Mouse (Mus musculus) MEL (cell line): Measurements from ENCODE around the gene Tmem150c. TPM values are rescaled to one million over a fixed set of nuclear protein-coding genes. Genes with fewer than 3 reads are reported as not detected.

ENCODE experiments used
- DNase-seq: peaks from one replicate; pipeline ENCODE4 v3.0.0; 2011; ENCODE audit warnings: low read depth, low spot score
- H3K27ac ChIP-seq: 2 replicates; pipeline ENCODE4 v1.5.1; 2012; ENCODE audit warnings: low read depth, mild to moderate bottlenecking, control low read depth, low read length, moderate library complexity; ENCODE audit not compliant: control insufficient read depth
- H3K27me3 ChIP-seq, 2 experiments: fragments of 150-350 bp in 1 of 2; sonication (generic) in 1 of 2; 2 replicates each; pipeline ENCODE4 v1.6.1; 2012; ENCODE audit warnings: low read length in 2 of 2, mild to moderate bottlenecking in 2 of 2, improper control_type of control experiment in 1 of 2, moderate library complexity in 1 of 2; ENCODE audit not compliant: insufficient read depth in 2 of 2, control insufficient read depth in 1 of 2
- H3K36me3 ChIP-seq, 2 experiments: 2 replicates each; pipeline ENCODE4 v1.6.1; 2012 to 2014; ENCODE audit warnings: low read length in 2 of 2, improper control_type of control experiment in 1 of 2, inconsistent platforms in 1 of 2, mild to moderate bottlenecking in 1 of 2; ENCODE audit not compliant: insufficient read depth in 2 of 2, control insufficient read depth in 1 of 2
- H3K4me1 ChIP-seq, 2 experiments: fragments of 150-350 bp in 1 of 2; sonication (generic) in 1 of 2; 2 replicates each; pipeline ENCODE4 v1.6.1; 2012; ENCODE audit warnings: low read length in 2 of 2, improper control_type of control experiment in 1 of 2, mild to moderate bottlenecking in 1 of 2; ENCODE audit not compliant: insufficient read depth in 2 of 2, control insufficient read depth in 1 of 2
- H3K4me3 ChIP-seq, 2 experiments: fragments of 150-350 bp in 1 of 2; sonication (generic) in 1 of 2; 2 replicates each; pipeline ENCODE4 v1.5.1; 2012; ENCODE audit warnings: low read depth in 2 of 2, low read length in 2 of 2, mild to moderate bottlenecking in 2 of 2, moderate library complexity in 2 of 2, control low read depth in 1 of 2, improper control_type of control experiment in 1 of 2; ENCODE audit not compliant: control insufficient read depth in 1 of 2, insufficient read depth in 1 of 2
- H3K79me2 ChIP-seq: 2 replicates; pipeline ENCODE4 v1.6.1; 2012; ENCODE audit warnings: mild to moderate bottlenecking, low read length, moderate library complexity; ENCODE audit not compliant: control insufficient read depth, poor library complexity, insufficient read depth
- H3K9ac ChIP-seq: 2 replicates; pipeline ENCODE4 v1.6.1; 2012; ENCODE audit warnings: low read depth, mild to moderate bottlenecking, control low read depth, low read length, moderate library complexity; ENCODE audit not compliant: control insufficient read depth, poor library complexity, severe bottlenecking
- H3K9me3 ChIP-seq: fragments of 150-350 bp; sonication (generic); replicated peaks from 2 replicates; pipeline ENCODE4 v1.6.1; 2012; ENCODE audit warnings: mild to moderate bottlenecking, low read length, improper control_type of control experiment, moderate library complexity; ENCODE audit not compliant: insufficient read depth
- CHD1 ChIP-seq: IDR thresholded peaks from 2 replicates; pipeline ENCODE4 v1.6.1; 2012; ENCODE audit warnings: low read depth, mild to moderate bottlenecking, inconsistent platforms, low read length, improper control_type of control experiment
- CTCF ChIP-seq, 3 experiments: IDR thresholded peaks in 2 of 3; conservative IDR thresholded peaks in 1 of 3; 2 replicates each; pipeline ENCODE4 v1.5.1; 2011 to 2012; ENCODE audit warnings: low read length in 3 of 3, low read depth in 2 of 3, mild to moderate bottlenecking in 2 of 3, improper control_type of control experiment in 1 of 3, inconsistent platforms in 1 of 3, mixed read lengths in 1 of 3, moderate library complexity in 1 of 3; ENCODE audit not compliant: control insufficient read depth in 1 of 3, insufficient read depth in 1 of 3, poor library complexity in 1 of 3, severe bottlenecking in 1 of 3
- E2F4 ChIP-seq: IDR thresholded peaks from 2 replicates; pipeline ENCODE4 v1.6.1; 2011; ENCODE audit warnings: low read depth, low read length, improper control_type of control experiment, borderline replicate concordance
- ELF1 ChIP-seq: IDR thresholded peaks from 2 replicates; pipeline ENCODE4 v1.6.1; 2014; ENCODE audit warnings: low read depth, mild to moderate bottlenecking, inconsistent platforms, low read length, improper control_type of control experiment, moderate library complexity
- EP300 ChIP-seq, 2 experiments: IDR thresholded peaks; 2 replicates each; pipeline ENCODE4 v1.6.1; 2011; ENCODE audit warnings: improper control_type of control experiment in 2 of 2, low read length in 2 of 2, low read depth in 1 of 2, mild to moderate bottlenecking in 1 of 2
- ETS1 ChIP-seq: IDR thresholded peaks from 2 replicates; pipeline ENCODE4 v1.6.1; 2012; ENCODE audit warnings: low read depth, mild to moderate bottlenecking, inconsistent platforms, low read length, improper control_type of control experiment, moderate library complexity
- GABPA ChIP-seq: IDR thresholded peaks from 2 replicates; pipeline ENCODE4 v1.6.1; 2012; ENCODE audit warnings: low read depth, mild to moderate bottlenecking, inconsistent platforms, low read length, improper control_type of control experiment, moderate library complexity
- GATA1 ChIP-seq: IDR thresholded peaks from 2 replicates; pipeline ENCODE4 v1.6.1; 2011; ENCODE audit warnings: low read depth, low read length, improper control_type of control experiment
- HCFC1 ChIP-seq: IDR thresholded peaks from 2 replicates; pipeline ENCODE4 v1.6.1; 2012; ENCODE audit warnings: low read depth, mild to moderate bottlenecking, inconsistent platforms, low read length, improper control_type of control experiment, moderate library complexity
- KAT2A ChIP-seq: conservative IDR thresholded peaks from 2 replicates; pipeline ENCODE4 v1.6.1; 2012; ENCODE audit warnings: low read depth, low read length, improper control_type of control experiment, inconsistent platforms
- MAFK ChIP-seq: IDR thresholded peaks from 2 replicates; pipeline ENCODE4 v1.6.1; 2011; ENCODE audit warnings: low read depth, mild to moderate bottlenecking, low read length, improper control_type of control experiment, borderline replicate concordance
- MAZ ChIP-seq: IDR thresholded peaks from 2 replicates; pipeline ENCODE4 v1.6.1; 2012; ENCODE audit warnings: low read depth, mild to moderate bottlenecking, inconsistent platforms, low read length, improper control_type of control experiment
- MEF2A ChIP-seq: IDR thresholded peaks from 2 replicates; pipeline ENCODE4 v1.6.1; 2014; ENCODE audit warnings: low read depth, mild to moderate bottlenecking, inconsistent platforms, low read length, improper control_type of control experiment; ENCODE audit not compliant: poor library complexity, insufficient replicate concordance, severe bottlenecking; ENCODE audit errors: extremely low read depth
- MYB ChIP-seq: IDR thresholded peaks from 2 replicates; pipeline ENCODE4 v1.6.1; 2011; ENCODE audit warnings: mild to moderate bottlenecking, low read depth, low read length, improper control_type of control experiment
- POLR2A ChIP-seq, 2 experiments: IDR thresholded peaks; 2 replicates each; pipeline ENCODE4 v1.6.1; 2011 to 2012; ENCODE audit warnings: low read length in 2 of 2, mild to moderate bottlenecking in 2 of 2, control low read depth in 1 of 2, improper control_type of control experiment in 1 of 2, low read depth in 1 of 2, moderate library complexity in 1 of 2; ENCODE audit not compliant: control insufficient read depth in 1 of 2, insufficient read depth in 1 of 2, poor library complexity in 1 of 2
- POLR2AphosphoS2 ChIP-seq: IDR thresholded peaks from 2 replicates; pipeline ENCODE4 v1.6.1; 2011; ENCODE audit warnings: low read length, improper control_type of control experiment
- POLR2AphosphoS5 ChIP-seq: IDR thresholded peaks from 2 replicates; pipeline ENCODE4 v1.6.1; 2012; ENCODE audit warnings: low read depth, borderline replicate concordance, mild to moderate bottlenecking, inconsistent platforms, low read length, moderate library complexity, mixed read lengths
- RCOR1 ChIP-seq: IDR thresholded peaks from 2 replicates; pipeline ENCODE4 v1.6.1; 2012; ENCODE audit warnings: low read depth, mild to moderate bottlenecking, inconsistent platforms, low read length, improper control_type of control experiment
- SIN3A ChIP-seq: IDR thresholded peaks from 2 replicates; pipeline ENCODE4 v1.6.1; 2012; ENCODE audit warnings: low read length, improper control_type of control experiment, inconsistent platforms
- SMC3 ChIP-seq: IDR thresholded peaks from 2 replicates; pipeline ENCODE4 v1.6.1; 2011; ENCODE audit warnings: low read depth, low read length, improper control_type of control experiment
- TBP ChIP-seq: IDR thresholded peaks from 2 replicates; pipeline ENCODE4 v1.8.0; 2011; ENCODE audit warnings: low read depth, low read length, improper control_type of control experiment
- TCF12 ChIP-seq: IDR thresholded peaks from 2 replicates; pipeline ENCODE4 v1.6.1; 2014; ENCODE audit warnings: low read depth, mild to moderate bottlenecking, inconsistent platforms, low read length, improper control_type of control experiment, moderate library complexity
- UBTF ChIP-seq: IDR thresholded peaks from 2 replicates; pipeline ENCODE4 v1.6.1; 2012; ENCODE audit warnings: low read depth, mild to moderate bottlenecking, inconsistent platforms, low read length, improper control_type of control experiment, moderate library complexity, borderline replicate concordance; ENCODE audit not compliant: insufficient read depth
- USF2 ChIP-seq, 2 experiments: IDR thresholded peaks; 2 replicates each; pipeline ENCODE4 v1.6.1; 2011 to 2012; ENCODE audit warnings: improper control_type of control experiment in 2 of 2, low read length in 2 of 2, borderline replicate concordance in 1 of 2, inconsistent platforms in 1 of 2, low read depth in 1 of 2, mild to moderate bottlenecking in 1 of 2; ENCODE audit not compliant: insufficient read depth in 1 of 2
- ZC3H11A ChIP-seq: IDR thresholded peaks from 2 replicates; pipeline ENCODE4 v1.6.1; 2012; ENCODE audit warnings: low read depth, mild to moderate bottlenecking, inconsistent platforms, low read length, improper control_type of control experiment
- ZKSCAN1 ChIP-seq: IDR thresholded peaks from 2 replicates; pipeline ENCODE4 v1.6.1; 2012; ENCODE audit warnings: low read depth, mild to moderate bottlenecking, inconsistent platforms, low read length, improper control_type of control experiment, moderate library complexity
- ZMIZ1 ChIP-seq: IDR thresholded peaks from 2 replicates; pipeline ENCODE4 v1.6.1; 2012; ENCODE audit warnings: low read depth, mild to moderate bottlenecking, inconsistent platforms, low read length, improper control_type of control experiment, moderate library complexity
- ZNF384 ChIP-seq: IDR thresholded peaks from 2 replicates; pipeline ENCODE4 v1.6.1; 2012; ENCODE audit warnings: low read depth, mild to moderate bottlenecking, inconsistent platforms, low read length, improper control_type of control experiment
- polyA plus RNA-seq, 2 experiments: library from polyadenylated mRNA; stranded (reverse) in 1 of 2; unstranded in 1 of 2; fragments of >175 nt in 1 of 2; fragments of >200 nt in 1 of 2; gene quantifications; 2 replicates each; pipeline versions ENCODE4 v1.2.1 to v1.2.4; 2012; ENCODE audit warnings: low replicate concordance in 2 of 2, low read depth in 1 of 2; ENCODE audit not compliant: insufficient read length in 2 of 2, insufficient read depth in 1 of 2, missing spikeins in 1 of 2
- total RNA-seq: library from RNA; depleted of rRNA; stranded (reverse); fragments of 300-350 nt; gene quantifications from 2 replicates; pipeline ENCODE4 v1.2.3, GENCODE M21; 2012

Gene Tmem150c
- total and polyA plus RNA-seq, 3 experiments = 0.04 to 0.06 TPM; not detected in 1

GRCm38 (mm10) chr5:100121170-100121569 lies 38.4 kb downstream of the Tmem150c start:
- Histone ChIP-seq H3K79me2 (no peaks in the 10 kb centered on the region), H3K4me3 (no peak overlapping the region), H3K9ac (no peak overlapping the region), H3K36me3 (no peaks in the 10 kb centered on the region), H3K27me3 (no peaks in the 10 kb centered on the region), H3K4me1 (no peaks in the 10 kb centered on the region), H3K27ac (no peak overlapping the region), H3K9me3 (no peaks in the 10 kb centered on the region)
- TF ChIP-seq SIN3A (no peak), CTCF (IDR thresholded peaks at IDR 0.05 in 2 of 3, conservative IDR thresholded peaks at IDR 0.05 in 1 of 3; ENCODE audit: control insufficient read depth in 1 of 3, insufficient read depth in 1 of 3, low read depth in 2 of 3, low read length in 3 of 3, poor library complexity in 1 of 3, severe bottlenecking in 1 of 3) (no peak), GABPA (no peak), ZKSCAN1 (no peak), HCFC1 (no peak), POLR2A (IDR thresholded peaks at IDR 0.05; ENCODE audit: control insufficient read depth in 1 of 2, insufficient read depth in 1 of 2, low read depth in 1 of 2, low read length in 2 of 2, poor library complexity in 1 of 2) (no peak), SMC3 (no peak), MEF2A (no peak), TCF12 (no peak), ZNF384 (no peak), ETS1 (no peak), MAZ (no peak), E2F4 (no peak), ZC3H11A (no peak), RCOR1 (no peak), MAFK (no peak), TBP (no peak), ELF1 (no peak), UBTF (no peak)
- no peak for DNase-seq

GRCm38 (mm10) chr5:100120711-100121141 lies 38.9 kb downstream of the Tmem150c start:
- Histone ChIP-seq H3K27ac (no peak overlapping the region), H3K36me3 (no peaks in the 10 kb centered on the region), H3K4me3 (no peak overlapping the region), H3K4me1 (no peaks in the 10 kb centered on the region), H3K79me2 (no peaks in the 10 kb centered on the region), H3K9me3 (no peaks in the 10 kb centered on the region), H3K9ac (no peak overlapping the region), H3K27me3 (no peaks in the 10 kb centered on the region)
- DNase-seq = no peak
- TF ChIP-seq CHD1 (no peak), EP300 (IDR thresholded peaks at IDR 0.05; ENCODE audit: low read depth in 1 of 2, low read length in 2 of 2) (no peak), CTCF (IDR thresholded peaks at IDR 0.05 in 2 of 3, conservative IDR thresholded peaks at IDR 0.05 in 1 of 3; ENCODE audit: control insufficient read depth in 1 of 3, insufficient read depth in 1 of 3, low read depth in 2 of 3, low read length in 3 of 3, poor library complexity in 1 of 3, severe bottlenecking in 1 of 3) (no peak), ZMIZ1 (no peak), KAT2A (no peak), MYB (no peak), ZC3H11A (no peak), USF2 (IDR thresholded peaks at IDR 0.05; ENCODE audit: borderline replicate concordance in 1 of 2, insufficient read depth in 1 of 2, low read depth in 1 of 2, low read length in 2 of 2) (no peak), UBTF (no peak), TBP (no peak), TCF12 (no peak), POLR2AphosphoS5 (no peak), GATA1 (no peak), POLR2AphosphoS2 (no peak), HCFC1 (no peak)
